Mouse (Mus musculus): ENCODE results near the gene 4933427D14Rik. TPM values are rescaled to one million over a fixed set of nuclear protein-coding genes. Genes with fewer than 3 reads are reported as not detected.
A peak's percentile ranks its signal among the peaks of the same experiment; 100 is the strongest.

4933427D14Rik gene
- polyA plus RNA-seq, 1 experiment from 2014 or later: 9.6 TPM

GRCm38 (mm10) chr11:72226020-72226791, 18.9 kb upstream of the 4933427D14Rik start:
- H3K27me3 ChIP-seq (replicated peaks): peaks cover 17% of the 10 kb centered on the region; the same call in 1 of the 2 replicates
- H3K9ac ChIP-seq: no peak overlapping the region
- no peak overlapping the region for H3K27ac ChIP-seq (ENCODE audit: poor library complexity, severe bottlenecking)
- WGBS: 60% methylated on average over 10 of the region's 10 CpGs
- no peak for ATAC-seq (ENCODE audit: insufficient number of reproducible peaks, low FRiP score)
- 0 out of 2 replicates have a peak, but pooled peaks cover 2% of the 10 kb centered on the region for H3K4me1 ChIP-seq (replicated peaks)
- no peak overlapping the region for H3K4me3 ChIP-seq
- no peaks in the 10 kb centered on the region for H3K9me3 ChIP-seq (replicated peaks)
- no peaks in the 10 kb centered on the region for H3K36me3 ChIP-seq
- H3K4me2 ChIP-seq: no peak overlapping the region

GRCm38 (mm10) chr11:72224865-72225264, 17.6 kb upstream of the 4933427D14Rik start:
- Histone ChIP-seq H3K27me3 (replicated peaks) (peaks cover 13% of the 10 kb centered on the region; the same call in 1 of the 2 replicates), H3K9me3 (replicated peaks) (no peaks in the 10 kb centered on the region), H3K9ac (no peak overlapping the region), H3K4me1 (replicated peaks) (0 out of 2 replicates have a peak, but pooled peaks cover 2% of the 10 kb centered on the region), H3K4me2 (no peak overlapping the region), H3K27ac (ENCODE audit: poor library complexity, severe bottlenecking) (no peak overlapping the region), H3K4me3 (no peak overlapping the region), H3K36me3 (no peaks in the 10 kb centered on the region)
- WGBS: 11% methylated on average over 5 of the region's 5 CpGs
- ATAC-seq (ENCODE audit: insufficient number of reproducible peaks, low FRiP score): no peak

GRCm38 (mm10) chr11:72223414-72223813, 16.2 kb upstream of the 4933427D14Rik start:
- no peak overlapping the region for H3K27ac ChIP-seq (ENCODE audit: poor library complexity, severe bottlenecking)
- no peaks in the 10 kb centered on the region for H3K9me3 ChIP-seq (replicated peaks)
- 0 out of 2 replicates have a peak, but pooled peaks cover 2% of the 10 kb centered on the region for H3K4me1 ChIP-seq (replicated peaks)
- no peak overlapping the region for H3K9ac ChIP-seq
- peaks cover 5% of the 10 kb centered on the region; the same call in 1 of the 2 replicates for H3K36me3 ChIP-seq
- H3K4me2 ChIP-seq: no peak overlapping the region
- no peak overlapping the region for H3K4me3 ChIP-seq
- peaks cover 8% of the 10 kb centered on the region; the same call in 1 of the 2 replicates for H3K27me3 ChIP-seq (replicated peaks)
- no peak for ATAC-seq (ENCODE audit: insufficient number of reproducible peaks, low FRiP score)
- WGBS: 74% methylated on average over 4 of the region's 4 CpGs

GRCm38 (mm10) chr11:72221278-72221677, 14.0 kb upstream of the 4933427D14Rik start:
- H3K9ac ChIP-seq: no peak overlapping the region
- no peaks in the 10 kb centered on the region for H3K27me3 ChIP-seq (replicated peaks)
- no peak overlapping the region for H3K27ac ChIP-seq (ENCODE audit: poor library complexity, severe bottlenecking)
- WGBS: 16% methylated on average over 6 of the region's 6 CpGs
- peaks cover 7% of the 10 kb centered on the region; the same call in 1 of the 2 replicates for H3K4me1 ChIP-seq (replicated peaks)
- no peaks in the 10 kb centered on the region for H3K9me3 ChIP-seq (replicated peaks)
- H3K4me2 ChIP-seq: no peak overlapping the region
- ATAC-seq (ENCODE audit: insufficient number of reproducible peaks, low FRiP score): 0 out of 2 replicates have a peak, but pooled peaks have one; percentile 22
- peaks cover 5% of the 10 kb centered on the region; the same call in 1 of the 2 replicates for H3K36me3 ChIP-seq
- no peak overlapping the region for H3K4me3 ChIP-seq

GRCm38 (mm10) chr11:72217116-72217515, 9.9 kb upstream of the 4933427D14Rik start:
- no peak for ATAC-seq (ENCODE audit: insufficient number of reproducible peaks, low FRiP score)
- Histone ChIP-seq H3K27me3 (replicated peaks) (no peaks in the 10 kb centered on the region), H3K27ac (ENCODE audit: poor library complexity, severe bottlenecking) (no peak overlapping the region), H3K4me2 (no peak overlapping the region), H3K9ac (no peak overlapping the region), H3K4me1 (replicated peaks) (peaks cover 5% of the 10 kb centered on the region), H3K4me3 (no peak overlapping the region), H3K9me3 (replicated peaks) (no peaks in the 10 kb centered on the region), H3K36me3 (peaks cover 10% of the 10 kb centered on the region; the same call in 1 of the 2 replicates)
- WGBS: 80% methylated on average over 5 of the region's 5 CpGs

- peak within 1 kb of the TSS; percentile 98 for H3K4me2 ChIP-seq
- peak within 1 kb of the TSS; percentile 69 for H3K27ac ChIP-seq (ENCODE audit: poor library complexity, severe bottlenecking)
- WGBS: 3% methylated on average over 29 of the region's 29 CpGs
- peaks cover 5% of the 10 kb centered on the region for H3K4me1 ChIP-seq (replicated peaks)
- ATAC-seq (ENCODE audit: insufficient number of reproducible peaks, low FRiP score): peak; percentile 81
- H3K9ac ChIP-seq: peak within 1 kb of the TSS; percentile 86
- H3K4me3 ChIP-seq: peak within 1 kb of the TSS; percentile 98
- no peaks in the 10 kb centered on the region for H3K9me3 ChIP-seq (replicated peaks)
- peaks cover 25% of the 10 kb centered on the region for H3K36me3 ChIP-seq
- H3K27me3 ChIP-seq (replicated peaks): no peaks in the 10 kb centered on the region
Measured at GRCm38 (mm10) chr11:72215410-72215797, 8.1 kb upstream of the 4933427D14Rik start, which contains the start of gene Med31. Gene Med31, minus strand, starts transcription at chr11:72215592.

- peak overlapping the region; percentile 69 for H3K27ac ChIP-seq (ENCODE audit: poor library complexity, severe bottlenecking)
- peak overlapping the region; percentile 98 for H3K4me3 ChIP-seq
- peak overlapping the region; percentile 98 for H3K4me2 ChIP-seq
- peak; percentile 96 for ATAC-seq (ENCODE audit: insufficient number of reproducible peaks, low FRiP score)
- H3K9ac ChIP-seq: peak overlapping the region; percentile 86
- H3K36me3 ChIP-seq: peaks cover 31% of the 10 kb centered on the region
- no peaks in the 10 kb centered on the region for H3K27me3 ChIP-seq (replicated peaks)
- H3K9me3 ChIP-seq (replicated peaks): no peaks in the 10 kb centered on the region
- WGBS: under 1% methylated on average over 51 of the region's 51 CpGs
- peaks cover 5% of the 10 kb centered on the region for H3K4me1 ChIP-seq (replicated peaks)
Measured at GRCm38 (mm10) chr11:72214591-72215409, 7.5 kb upstream of the 4933427D14Rik start.

- Histone ChIP-seq H3K36me3 (peaks cover 25% of the 10 kb centered on the region), H3K4me3 (peak overlapping the region; percentile 83), H3K27ac (ENCODE audit: poor library complexity, severe bottlenecking) (no peak overlapping the region), H3K4me1 (replicated peaks) (peaks cover 14% of the 10 kb centered on the region), H3K4me2 (peak overlapping the region; percentile 89), H3K9ac (peak overlapping the region; percentile 82), H3K9me3 (replicated peaks) (no peaks in the 10 kb centered on the region), H3K27me3 (replicated peaks) (no peaks in the 10 kb centered on the region)
- WGBS: 15% methylated on average over 17 of the region's 17 CpGs
- no peak for ATAC-seq (ENCODE audit: insufficient number of reproducible peaks, low FRiP score)
Measured at GRCm38 (mm10) chr11:72207834-72208377, 647 bp upstream of the 4933427D14Rik start.

- Histone ChIP-seq H3K4me3 (peak within 1 kb of the TSS; percentile 83), H3K27ac (ENCODE audit: poor library complexity, severe bottlenecking) (peak within 1 kb of the TSS; percentile 5; the same call in 1 of the 2 replicates), H3K9ac (peak within 1 kb of the TSS; percentile 82), H3K36me3 (peaks cover 23% of the 10 kb centered on the region), H3K27me3 (replicated peaks) (no peaks in the 10 kb centered on the region), H3K4me2 (peak within 1 kb of the TSS; percentile 89), H3K4me1 (replicated peaks) (peaks cover 14% of the 10 kb centered on the region), H3K9me3 (replicated peaks) (no peaks in the 10 kb centered on the region)
- peak; percentile 40; the same call in 1 of the 2 replicates for ATAC-seq (ENCODE audit: insufficient number of reproducible peaks, low FRiP score)
- under 1% methylated on average over 43 of the region's 43 CpGs for WGBS
Measured at GRCm38 (mm10) chr11:72206341-72207203, 687 bp downstream of the 4933427D14Rik start, which contains the start of gene Gm43951. Gene Gm43951, minus strand, starts transcription at chr11:72206840.

- no peak for ATAC-seq (ENCODE audit: insufficient number of reproducible peaks, low FRiP score)
- H3K4me3 ChIP-seq: no peak overlapping the region
- H3K27ac ChIP-seq (ENCODE audit: poor library complexity, severe bottlenecking): no peak overlapping the region
- H3K4me2 ChIP-seq: 0 out of 2 replicates have a peak overlapping the region, but pooled peaks have one; percentile 89
- H3K4me1 ChIP-seq (replicated peaks): peaks cover 14% of the 10 kb centered on the region
- WGBS: 82% methylated on average over 6 of the region's 6 CpGs
- no peak overlapping the region for H3K9ac ChIP-seq
- peaks cover 17% of the 10 kb centered on the region for H3K36me3 ChIP-seq
- no peaks in the 10 kb centered on the region for H3K27me3 ChIP-seq (replicated peaks)
- H3K9me3 ChIP-seq (replicated peaks): no peaks in the 10 kb centered on the region
Measured at GRCm38 (mm10) chr11:72205256-72205655, 2.0 kb downstream of the 4933427D14Rik start.
